Mouse (Mus musculus) ES-Bruce4 (cell line): ENCODE measurements at regions not wholly inside any gene's neighbourhood (a gene's known extent, or its start where the extent isn't known, plus 50 kb on each side); places are given as distances from the start of the nearest gene placed in this dataset.

Experiments
- CTCF ChIP-seq: IDR thresholded peaks from one replicate; pipeline ENCODE4 v1.8.1; 2011; ENCODE audit warnings: low read depth, low read length
- EP300 ChIP-seq: IDR thresholded peaks from 2 replicates; pipeline ENCODE4 v1.6.1; 2011; ENCODE audit warnings: low read depth, low read length; ENCODE audit not compliant: insufficient read depth
- POLR2A ChIP-seq: IDR thresholded peaks from one replicate; pipeline ENCODE4 v1.8.1; 2011; ENCODE audit warnings: low read length; ENCODE audit not compliant: insufficient read depth

DNA sequence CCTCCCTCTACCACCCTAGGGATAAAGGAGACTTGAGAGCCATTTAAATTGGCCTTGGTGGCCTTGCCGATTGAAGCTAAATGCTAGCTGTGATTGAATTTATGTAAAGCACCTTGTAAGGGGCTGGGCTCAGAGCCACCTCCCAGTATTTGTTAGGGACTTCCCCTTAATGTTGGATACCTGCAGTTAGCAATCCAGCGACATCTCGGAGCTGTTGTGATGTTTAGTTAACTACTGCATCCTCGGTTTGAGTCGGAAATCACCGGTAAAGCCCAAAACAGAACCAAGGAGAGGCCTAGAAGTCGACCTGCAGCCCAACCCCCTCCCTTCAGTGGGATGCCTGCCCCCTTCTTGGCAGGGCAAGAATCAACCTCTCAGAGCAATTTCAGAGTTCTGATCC lies 236.3 kb downstream of the Cd83 start:
- TF ChIP-seq CTCF (no peak), POLR2A (no peak), EP300 (0 out of 2 replicates have a peak, but pooled peaks have one; percentile 26)
